Mouse (Mus musculus) skeletal muscle tissue, postnatal 0 days (tissue): ENCODE results near the gene Vldlr. TPM values are rescaled to one million over a fixed set of nuclear protein-coding genes. Genes with fewer than 3 reads are reported as not detected.

Experiments
- polyA plus RNA-seq: library from polyadenylated mRNA; unstranded; fragments of >200 nt; fragmentation: Nextera tagmentation; extraction: Ambion mirVana; gene quantifications from 2 replicates; pipeline ENCODE4 v1.2.1, GENCODE M21; 2015

Vldlr gene
- polyA plus RNA-seq = 14.6 and 18.7 TPM in 2 replicates

DNA sequence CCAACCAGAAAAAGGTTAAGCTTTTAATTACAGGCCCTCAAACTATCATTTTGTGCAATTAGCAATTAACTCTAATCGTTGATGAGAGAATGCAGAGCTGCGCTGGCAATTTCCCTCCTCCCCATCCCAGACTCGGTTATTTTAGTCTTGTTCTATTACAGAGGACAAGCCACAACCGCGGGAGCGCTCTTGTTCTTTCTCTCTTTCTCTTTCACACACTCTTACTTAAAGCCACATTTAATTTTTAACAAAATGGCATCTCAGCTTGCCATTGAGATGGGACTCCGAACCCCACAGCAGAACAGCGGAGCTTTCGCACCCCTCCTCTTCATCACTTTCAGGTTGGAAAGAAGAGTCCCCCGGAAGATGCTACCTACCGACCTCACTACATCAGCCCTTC is at the start of gene Vldlr:
TSS of gene Vldlr (plus strand) at position 167 of the 400 bp plus-strand sequence.

Other genes with a start within 250 kb of the Vldlr start
- 0.04 TPM in 1 of 2 replicates, not detected in the other for gene Kcnv2, start 106.1 kb downstream of the Vldlr start, polyA plus RNA-seq
- gene Pum3, start 213.3 kb downstream of the Vldlr start, polyA plus RNA-seq = 29.1 and 31.8 TPM in 2 replicates